Mouse (Mus musculus): ENCODE results near the gene Lmbrd2.
"Not testable (repeated sequence)": the region's sequence is repeated elsewhere in the genome, so short reads cannot be mapped to it uniquely, and the experiment has no call there.

Gene Lmbrd2

GRCm38 (mm10) chr15:9132693-9133443 is 7.5 kb upstream of the Lmbrd2 start:
- peak; percentile 33 to 58 for DNase-seq (ENCODE audit: inconsistent age in 2 of 2, low spot score in 1 of 2)

- no peak for DNase-seq (ENCODE audit: inconsistent age in 2 of 2, low spot score in 1 of 2)
Observed at GRCm38 (mm10) chr15:9134891-9135507, 5.4 kb upstream of the Lmbrd2 start.

- DNase-seq (ENCODE audit: inconsistent age in 2 of 2, low spot score in 1 of 2) = peak; percentile 30 to 53
Observed at GRCm38 (mm10) chr15:9139447-9139846, 903 bp upstream of the Lmbrd2 start.

DNA sequence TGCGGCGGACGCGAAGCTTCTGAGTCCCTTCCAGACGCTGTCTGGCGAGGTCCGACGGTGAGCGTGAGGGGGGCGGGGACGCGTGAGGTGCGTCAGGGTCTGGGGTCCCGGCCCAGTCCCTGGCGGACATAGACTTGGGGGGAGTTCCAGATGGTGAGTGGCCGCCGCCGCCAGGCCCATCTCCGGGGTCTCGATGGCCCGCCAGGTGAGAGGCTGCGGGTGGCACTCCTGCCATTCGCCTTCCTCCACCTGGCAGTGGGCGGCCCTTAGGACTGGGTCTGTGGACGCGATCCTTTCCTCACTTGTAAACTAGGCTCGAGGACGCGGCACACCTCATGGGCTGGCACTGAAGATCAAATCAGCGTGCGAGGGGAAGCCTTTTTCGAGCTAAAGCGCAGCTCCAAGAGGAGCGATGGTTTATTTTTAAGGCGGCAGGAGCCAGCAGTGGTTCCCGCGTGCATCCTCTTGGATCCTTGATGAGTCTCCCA is 378 bp downstream of the Lmbrd2 start:
- DNase-seq (ENCODE audit: inconsistent age in 2 of 2, low spot score in 1 of 2) = no peak

GRCm38 (mm10) chr15:9155325-9155724 is 15.0 kb downstream of the Lmbrd2 start, which contains the start of gene Skp2:
Skp2 (minus strand) TSS chr15:9155425.
- no peak for DNase-seq (ENCODE audit: inconsistent age in 2 of 2, low spot score in 1 of 2)

- no peak for DNase-seq (ENCODE audit: inconsistent age in 2 of 2, low spot score in 1 of 2)
Observed at GRCm38 (mm10) chr15:9162557-9163070, 22.3 kb downstream of the Lmbrd2 start.

DNA sequence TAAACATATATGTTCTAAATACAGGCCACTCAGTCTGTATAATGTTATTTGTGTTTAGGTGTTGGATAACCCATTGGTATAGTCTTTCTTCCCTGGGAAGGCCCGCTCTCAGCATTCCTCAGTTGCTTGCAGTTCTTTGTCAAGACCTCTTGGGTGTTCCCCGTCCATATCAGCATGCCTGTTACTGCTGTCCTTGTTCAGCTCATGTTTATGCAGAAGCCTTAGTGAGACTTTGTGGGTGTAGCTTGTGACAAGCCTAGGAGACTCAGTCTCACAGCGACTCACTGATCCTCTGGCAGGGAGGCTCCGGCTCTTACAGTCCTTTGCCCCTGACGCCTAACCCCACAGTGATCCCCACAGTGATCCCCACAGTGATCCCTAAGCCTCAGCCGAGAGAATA is 23.8 kb downstream of the Lmbrd2 start:
- DNase-seq (ENCODE audit: inconsistent age in 2 of 2, low spot score in 1 of 2) = no peak

- no peak for DNase-seq (ENCODE audit: inconsistent age in 2 of 2, low spot score in 1 of 2)
Observed at GRCm38 (mm10) chr15:9177038-9177437, 36.7 kb downstream of the Lmbrd2 start.

DNA sequence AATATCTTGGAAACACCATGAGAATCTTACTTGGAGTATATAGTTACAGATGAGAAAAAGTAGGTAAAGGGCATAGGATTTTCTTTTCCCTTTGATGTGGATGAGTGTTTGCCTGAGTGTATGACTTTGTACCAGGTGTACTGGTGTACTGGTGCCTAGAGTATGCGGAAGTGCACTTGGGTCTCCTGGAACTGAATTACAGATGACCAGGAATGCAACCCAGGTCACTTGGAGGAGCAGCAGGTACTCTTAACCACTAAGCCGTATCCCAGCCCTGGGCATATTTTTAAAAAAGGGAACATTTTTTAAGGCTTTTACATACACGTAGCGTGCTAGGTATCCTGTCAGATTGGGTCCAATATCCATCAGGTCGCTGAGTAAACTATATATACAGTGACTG is 43.6 kb downstream of the Lmbrd2 start:
- DNase-seq (ENCODE audit: inconsistent age in 2 of 2, low spot score in 1 of 2) = no peak

GRCm38 (mm10) chr15:9189796-9190195 is 49.4 kb downstream of the Lmbrd2 start:
- DNase-seq (ENCODE audit: inconsistent age in 2 of 2, low spot score in 1 of 2) = no peak

- not testable (repeated sequence) for DNase-seq (ENCODE audit: inconsistent age in 2 of 2, low spot score in 1 of 2)
Observed at GRCm38 (mm10) chr15:9192685-9193084, 52.3 kb downstream of the Lmbrd2 start.

DNA sequence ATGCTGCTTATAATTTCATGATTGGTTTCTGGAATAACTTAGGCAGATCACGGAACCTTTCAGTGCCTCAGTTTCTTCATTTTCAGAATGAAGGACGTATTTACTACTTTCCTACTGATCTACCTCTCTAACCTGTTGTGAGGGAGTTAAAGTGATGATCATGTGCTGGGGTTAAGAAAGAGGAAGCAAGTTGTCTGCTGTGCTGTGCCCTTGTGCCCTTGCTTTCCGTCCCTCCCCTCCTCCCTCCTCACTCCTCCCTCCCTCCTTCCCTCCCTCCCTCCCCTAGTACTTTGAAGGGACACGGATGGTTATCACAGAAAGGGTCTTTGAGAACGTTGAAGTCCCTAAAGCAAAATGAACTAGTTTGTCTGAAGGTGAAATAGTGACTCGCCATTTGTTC is 58.1 kb downstream of the Lmbrd2 start:
- DNase-seq (ENCODE audit: inconsistent age in 2 of 2, low spot score in 1 of 2) = no peak

DNA sequence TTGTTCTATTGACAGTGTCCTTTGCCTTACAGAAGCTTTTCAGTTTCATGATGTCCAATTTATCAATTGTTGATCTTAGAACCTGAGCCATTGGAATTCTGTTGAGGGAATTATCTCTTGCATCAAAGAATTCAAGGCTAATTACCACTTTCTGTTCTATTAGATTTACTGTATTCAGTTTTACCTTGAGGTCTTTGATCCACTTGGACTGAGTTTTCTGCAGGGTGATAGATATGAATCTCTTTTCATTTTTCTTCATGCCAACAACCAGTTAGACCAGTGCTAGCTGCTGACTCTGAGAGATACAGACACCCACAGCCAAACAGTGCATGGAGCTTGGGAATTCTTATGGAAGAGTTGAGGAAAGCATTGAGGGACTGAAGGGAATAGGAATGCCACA is 71.5 kb downstream of the Lmbrd2 start:
- DNase-seq (ENCODE audit: inconsistent age in 2 of 2, low spot score in 1 of 2) = no peak

DNA sequence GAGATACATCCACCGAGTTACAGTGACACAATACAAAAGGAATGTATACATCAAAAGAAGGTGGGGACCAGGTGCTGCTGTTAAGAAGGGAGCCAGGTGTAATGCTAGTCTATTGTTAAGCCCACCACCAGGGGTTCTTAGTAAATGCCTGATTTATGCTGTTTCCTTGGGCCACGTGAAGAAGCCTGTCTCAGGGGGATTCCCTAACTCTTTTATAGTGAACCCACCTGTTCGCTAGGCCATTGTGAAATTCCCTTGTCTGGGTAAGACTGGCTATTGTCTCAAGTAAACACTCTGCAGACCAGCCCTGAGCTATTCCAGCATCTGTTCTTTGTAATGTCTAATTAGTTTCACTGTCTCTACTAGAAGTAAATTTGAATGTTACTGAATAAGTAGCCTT is 72.7 kb downstream of the Lmbrd2 start:
- DNase-seq (ENCODE audit: inconsistent age in 2 of 2, low spot score in 1 of 2) = not testable (repeated sequence)

DNA sequence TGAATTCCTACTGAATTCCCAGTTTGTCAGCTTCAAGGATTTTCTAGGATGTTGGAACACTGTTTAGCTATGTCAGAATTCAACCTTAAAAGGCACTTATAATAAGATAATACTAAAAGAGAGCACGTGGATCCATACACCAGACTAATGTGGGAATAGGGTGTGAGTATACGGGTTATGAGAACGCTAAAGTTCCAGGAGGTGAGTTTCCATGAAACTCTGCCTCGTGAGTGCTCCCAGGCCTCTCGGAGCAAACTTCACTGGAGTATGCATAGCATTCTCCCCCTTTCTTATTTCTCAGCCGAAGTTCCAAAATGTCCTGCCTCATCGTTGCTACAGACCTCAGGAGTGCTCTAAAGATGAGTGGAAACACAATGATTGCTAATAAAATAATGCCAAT is 73.1 kb downstream of the Lmbrd2 start:
- DNase-seq (ENCODE audit: inconsistent age in 2 of 2, low spot score in 1 of 2) = not testable (repeated sequence)

DNA sequence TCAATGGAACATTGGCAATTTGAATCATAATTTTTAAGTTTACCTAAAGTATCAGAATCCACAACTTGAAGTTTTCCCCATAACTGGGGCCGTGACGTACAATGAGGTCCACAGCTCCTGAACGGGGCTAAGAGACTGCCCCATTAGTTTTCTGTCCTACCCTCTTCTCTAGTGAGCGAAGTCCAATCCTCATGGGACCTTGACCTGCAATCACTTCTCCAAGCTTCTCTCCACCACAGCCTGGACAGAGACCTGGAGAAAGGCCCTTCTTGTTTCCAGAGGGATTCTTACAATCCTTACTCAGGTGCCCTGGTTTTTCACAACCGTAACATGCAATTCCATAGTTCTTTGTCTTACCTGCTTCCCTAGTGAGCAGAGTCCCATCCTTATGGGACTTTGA is 76.1 kb downstream of the Lmbrd2 start:
- DNase-seq (ENCODE audit: inconsistent age in 2 of 2, low spot score in 1 of 2) = no peak

DNA sequence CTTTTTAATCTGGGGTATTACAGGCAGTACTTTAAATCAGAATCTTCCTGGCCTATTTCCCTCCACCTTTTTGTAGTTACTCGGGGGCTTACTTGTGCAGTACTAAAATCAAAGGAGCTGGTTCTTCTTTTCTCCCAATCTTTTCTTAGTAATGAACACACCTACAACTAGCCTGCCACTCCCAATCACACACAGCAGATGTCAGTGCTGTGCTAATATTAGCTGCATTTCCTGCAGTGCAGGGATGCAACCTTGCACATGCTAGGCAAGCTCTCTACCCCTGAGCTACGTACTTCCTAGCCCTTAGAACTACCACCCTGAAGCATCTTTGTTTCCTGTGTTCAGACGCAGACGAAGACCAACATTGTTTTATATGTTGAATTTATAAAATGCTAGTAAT is 90.6 kb downstream of the Lmbrd2 start:
- DNase-seq (ENCODE audit: inconsistent age in 2 of 2, low spot score in 1 of 2) = not testable (repeated sequence)

DNA sequence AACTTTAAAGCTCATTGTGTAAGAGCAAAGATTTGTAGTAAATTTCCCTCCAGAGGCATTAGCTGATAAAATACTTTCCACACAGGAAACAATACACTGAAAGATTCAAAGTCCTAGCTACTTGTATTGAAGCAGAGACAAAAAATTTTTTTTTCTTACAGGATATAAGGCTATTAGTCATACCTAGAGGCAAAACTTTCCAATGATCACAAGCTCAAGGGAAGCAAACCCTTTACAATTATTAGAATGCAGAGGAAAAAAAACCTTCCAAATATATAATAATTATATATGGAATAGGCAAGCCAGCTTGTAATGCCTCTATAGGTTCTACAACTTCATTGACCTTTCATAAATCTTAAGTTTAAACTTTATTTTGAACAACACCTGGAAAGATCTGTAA is 106.0 kb downstream of the Lmbrd2 start:
- DNase-seq (ENCODE audit: inconsistent age in 2 of 2, low spot score in 1 of 2) = no peak
